Mouse (Mus musculus) midbrain, postnatal 0 days (tissue): ENCODE measurements around the gene Tnp2. TPM values are rescaled to one million over a fixed set of nuclear protein-coding genes. Genes with fewer than 3 reads are reported as not detected.

Experiments used
- ATAC-seq: fragments of 200-750 bp; cut with Nextera tagmentation; 2 replicates; pipeline ENCODE4 v1.8.0; 2017; ENCODE audit warnings: moderate number of reproducible peaks, mild to moderate bottlenecking, moderate TSS enrichment, moderate library complexity; ENCODE audit not compliant: low FRiP score
- DNase-seq: peaks from one replicate; pipeline ENCODE4 v3.0.0-alpha.2; 2015; ENCODE audit warnings: low spot score
- H3K27ac ChIP-seq: fragments of 300-500 bp; sonication (generic); 2 replicates; pipeline ENCODE4 v1.5.1; 2014; ENCODE audit warnings: low read depth, mild to moderate bottlenecking, low read length, mixed read lengths
- H3K27me3 ChIP-seq: fragments of 300-500 bp; sonication (generic); 2 replicates; pipeline ENCODE4 v1.6.1; 2014; ENCODE audit warnings: low read length, control low read depth, mixed read lengths; ENCODE audit not compliant: insufficient read depth
- H3K36me3 ChIP-seq: fragments of 300-500 bp; sonication (generic); 2 replicates; pipeline ENCODE4 v1.6.1; 2014; ENCODE audit warnings: low read length, control low read depth, mixed read lengths; ENCODE audit not compliant: insufficient read depth
- H3K4me1 ChIP-seq: fragments of 300-500 bp; sonication (generic); 2 replicates; pipeline ENCODE4 v1.6.1; 2014; ENCODE audit warnings: mild to moderate bottlenecking, control low read depth, antibody characterized with exemption, low read length, mixed read lengths; ENCODE audit not compliant: insufficient read depth
- H3K4me2 ChIP-seq: fragments of 300-500 bp; sonication (generic); 2 replicates; pipeline ENCODE4 v1.6.1; 2014; ENCODE audit warnings: low read depth, mild to moderate bottlenecking, low read length, mixed read lengths; ENCODE audit not compliant: poor library complexity, severe bottlenecking
- H3K4me3 ChIP-seq: fragments of 300-500 bp; sonication (generic); 2 replicates; pipeline ENCODE4 v1.5.1; 2014; ENCODE audit warnings: low read depth, mild to moderate bottlenecking, low read length, moderate library complexity
- H3K9ac ChIP-seq: fragments of 300-500 bp; sonication (generic); replicated peaks from 2 replicates; pipeline ENCODE4 v1.6.1; 2014; ENCODE audit warnings: mild to moderate bottlenecking, low read length, moderate library complexity, mixed read lengths; ENCODE audit not compliant: poor library complexity, severe bottlenecking
- H3K9me3 ChIP-seq: fragments of 300-500 bp; sonication (generic); 2 replicates; pipeline ENCODE4 v1.6.1; 2016; ENCODE audit warnings: low read length, control low read depth
- CTCF ChIP-seq: IDR thresholded peaks from 2 replicates; pipeline ENCODE4 v1.5.1; 2016; ENCODE audit warnings: antibody characterized with exemption, mild to moderate bottlenecking
- WGBS: fragments of 180-500 bp; shearing (Covaris S2); extraction: QIAGEN DNeasy Blood & Tissue Kit; methylation state at CpG from one replicate; pipeline ENCODE4 v1.1.7; 2014; 5-methylcytosine and 5-hydroxymethylcytosine counted together
- polyA plus RNA-seq: library from polyadenylated mRNA; unstranded; fragments of >200 nt; fragmentation: Nextera tagmentation; extraction: Ambion mirVana; gene quantifications from 2 replicates; pipeline ENCODE4 v1.2.1, GENCODE M21; 2015
- total RNA-seq: library from RNA; depleted of rRNA; stranded (reverse); fragments of >200 nt; gene quantifications from 2 replicates; pipeline ENCODE4 v1.2.3, GENCODE M21; 2014

Tnp2 gene
- total and polyA plus RNA-seq, 2 experiments from 2014 or later = not detected

GRCm38 (mm10) chr16:10783451-10783850, 5.0 kb downstream of the Tnp2 start:
- DNase-seq (no peak), ATAC-seq (no peak)
- H3K4me1 ChIP-seq = peaks cover 11% of the 10 kb centered on the region; the same call in 1 of the 2 replicates
- no peak overlapping the region for H3K9ac ChIP-seq
- H3K4me3 ChIP-seq = peak overlapping the region; percentile 65; the same call in 1 of the 2 replicates
- H3K36me3 ChIP-seq = no peaks in the 10 kb centered on the region
- H3K9me3 ChIP-seq = no peaks in the 10 kb centered on the region
- H3K4me2 ChIP-seq = peak overlapping the region; percentile 99
- no peak for TF ChIP-seq CTCF
- H3K27me3 ChIP-seq = no peaks in the 10 kb centered on the region; the same call in 1 of the 2 replicates
- H3K27ac ChIP-seq = no peak overlapping the region
- WGBS = 70% methylated on average over 8 of the region's 8 CpGs

- no peak for TF ChIP-seq CTCF
- DNase-seq = no peak
- ATAC-seq = no peak
- H3K4me3 ChIP-seq = no peak overlapping the region
- H3K27me3 ChIP-seq = no peaks in the 10 kb centered on the region; the same call in 1 of the 2 replicates
- H3K27ac ChIP-seq = no peak overlapping the region
- peak overlapping the region; percentile 99 for H3K4me2 ChIP-seq
- peaks cover 11% of the 10 kb centered on the region; the same call in 1 of the 2 replicates for H3K4me1 ChIP-seq
- H3K9ac ChIP-seq = no peak overlapping the region
- H3K9me3 ChIP-seq = no peaks in the 10 kb centered on the region
- 60% methylated on average over 1 of the region's 1 CpGs for WGBS
- no peaks in the 10 kb centered on the region for H3K36me3 ChIP-seq
These were observed 5.4 kb downstream of the Tnp2 start for GRCm38 (mm10) chr16:10783152-10783434.

- H3K4me1 ChIP-seq = peaks cover 11% of the 10 kb centered on the region; the same call in 1 of the 2 replicates
- WGBS = 46% methylated on average over 6 of the region's 6 CpGs
- ATAC-seq (no peak), DNase-seq (no peak)
- H3K27me3 ChIP-seq = no peaks in the 10 kb centered on the region; the same call in 1 of the 2 replicates
- no peaks in the 10 kb centered on the region for H3K36me3 ChIP-seq
- no peaks in the 10 kb centered on the region for H3K9me3 ChIP-seq
- H3K9ac ChIP-seq = no peak overlapping the region
- no peak overlapping the region for H3K27ac ChIP-seq
- no peak overlapping the region for H3K4me3 ChIP-seq
- H3K4me2 ChIP-seq = peak overlapping the region; percentile 99; the same call in 1 of the 2 replicates
- no peak for TF ChIP-seq CTCF
These were observed 5.9 kb downstream of the Tnp2 start for GRCm38 (mm10) chr16:10782377-10783151.

DNA sequence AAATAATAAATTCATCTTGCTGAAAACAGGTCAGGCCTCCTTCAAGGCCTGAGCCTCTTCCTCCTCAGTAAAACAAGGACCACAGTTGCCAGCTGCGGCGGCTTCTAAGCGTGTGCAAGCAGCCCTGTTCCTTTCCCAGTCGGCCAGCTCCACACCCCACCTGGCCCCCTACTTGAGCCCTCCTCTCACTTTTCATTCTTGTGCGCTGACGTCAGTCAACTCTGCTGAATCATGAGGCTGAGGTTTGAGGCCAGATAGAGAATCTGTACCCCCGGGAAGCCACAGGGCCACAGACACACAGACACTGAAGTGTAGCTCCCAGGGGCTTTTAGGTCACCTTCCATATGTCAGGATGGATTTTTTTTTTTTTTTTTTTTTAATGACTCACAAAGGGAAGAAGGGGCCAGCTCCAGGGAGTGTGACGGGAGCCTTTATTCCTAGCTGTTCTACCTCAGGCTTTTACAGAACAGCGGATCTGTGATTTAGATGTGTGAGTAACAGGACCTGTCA, 6.5 kb downstream of the Tnp2 start:
- Histone ChIP-seq H3K27ac (no peak overlapping the region), H3K9ac (no peak overlapping the region), H3K4me3 (no peak overlapping the region), H3K9me3 (no peaks in the 10 kb centered on the region), H3K27me3 (no peaks in the 10 kb centered on the region; the same call in 1 of the 2 replicates), H3K4me1 (peaks cover 11% of the 10 kb centered on the region; the same call in 1 of the 2 replicates), H3K4me2 (no peak overlapping the region), H3K36me3 (no peaks in the 10 kb centered on the region)
- TF ChIP-seq CTCF = no peak
- WGBS = 41% methylated on average over 9 of the region's 9 CpGs
- DNase-seq = no peak
- ATAC-seq = no peak

DNA sequence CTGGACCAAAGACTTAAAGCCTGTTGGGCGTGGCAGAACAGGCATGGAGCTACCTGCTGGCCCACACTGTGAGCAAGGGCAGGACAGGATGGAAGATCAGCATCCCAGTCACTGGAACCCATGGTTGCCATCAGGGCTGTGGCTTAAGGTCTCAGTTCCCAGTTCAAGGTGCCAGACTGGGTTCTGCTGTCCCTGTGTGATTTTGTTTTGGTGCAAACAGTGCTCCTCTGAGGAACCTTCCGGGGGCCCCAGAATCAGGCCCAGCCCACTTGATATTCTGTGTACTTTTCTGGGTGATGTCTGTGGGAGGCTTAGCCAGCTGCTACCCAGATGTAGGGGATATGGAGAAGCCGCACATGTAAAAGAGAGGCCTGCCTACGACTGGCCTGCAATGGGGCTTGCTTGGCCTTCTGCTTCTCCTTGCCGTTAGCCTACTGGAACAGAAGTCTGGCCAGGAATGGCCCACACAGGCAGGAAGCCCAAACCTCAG, 7.8 kb downstream of the Tnp2 start:
- 86% methylated on average over 5 of the region's 5 CpGs for WGBS
- H3K36me3 ChIP-seq = no peaks in the 10 kb centered on the region

GRCm38 (mm10) chr16:10777579-10778160, 10.8 kb downstream of the Tnp2 start:
- no peak for ATAC-seq
- whole genome bisulfite sequencing = 77% methylated on average over 5 of the region's 5 CpGs

More for the DNA sequence above, 7.8 kb downstream of the Tnp2 start:
- Histone ChIP-seq H3K27ac (no peak overlapping the region), H3K4me3 (no peak overlapping the region), H3K4me2 (no peak overlapping the region), H3K9ac (no peak overlapping the region), H3K27me3 (no peaks in the 10 kb centered on the region; the same call in 1 of the 2 replicates), H3K9me3 (no peaks in the 10 kb centered on the region), H3K4me1 (peaks cover 11% of the 10 kb centered on the region; the same call in 1 of the 2 replicates)
- ATAC-seq (no peak), DNase-seq (no peak)
- no peak for TF ChIP-seq CTCF

More at GRCm38 (mm10) chr16:10777579-10778160, 10.8 kb downstream of the Tnp2 start:
- H3K27me3 ChIP-seq = no peaks in the 10 kb centered on the region; the same call in 1 of the 2 replicates
- no peak overlapping the region for H3K4me2 ChIP-seq
- TF ChIP-seq CTCF = no peak
- no peak overlapping the region for H3K9ac ChIP-seq
- DNase-seq = no peak
- H3K36me3 ChIP-seq = no peaks in the 10 kb centered on the region
- H3K27ac ChIP-seq = no peak overlapping the region
- H3K9me3 ChIP-seq = no peaks in the 10 kb centered on the region
- peaks cover 4% of the 10 kb centered on the region; the same call in 1 of the 2 replicates for H3K4me1 ChIP-seq
- no peak overlapping the region for H3K4me3 ChIP-seq
